Mouse (Mus musculus): ENCODE results near the gene Sypl2. TPM values are rescaled to one million over a fixed set of nuclear protein-coding genes. Genes with fewer than 3 reads are reported as not detected.
"Not testable (repeated sequence)": the region's sequence is repeated elsewhere in the genome, so short reads cannot be mapped to it uniquely, and the experiment has no call there.

Gene Sypl2
- 100 to 1,000 TPM; 240 to 296 (median 244) TPM for total RNA-seq (2022)

GRCm38 (mm10) chr3:108226558-108227350 lies at the start of gene Sypl2:
Sypl2 (minus strand) TSS chr3:108226648.
- DNase-seq (ENCODE audit: low spot score in 2 of 2): peak; percentile 69 to 85

DNA sequence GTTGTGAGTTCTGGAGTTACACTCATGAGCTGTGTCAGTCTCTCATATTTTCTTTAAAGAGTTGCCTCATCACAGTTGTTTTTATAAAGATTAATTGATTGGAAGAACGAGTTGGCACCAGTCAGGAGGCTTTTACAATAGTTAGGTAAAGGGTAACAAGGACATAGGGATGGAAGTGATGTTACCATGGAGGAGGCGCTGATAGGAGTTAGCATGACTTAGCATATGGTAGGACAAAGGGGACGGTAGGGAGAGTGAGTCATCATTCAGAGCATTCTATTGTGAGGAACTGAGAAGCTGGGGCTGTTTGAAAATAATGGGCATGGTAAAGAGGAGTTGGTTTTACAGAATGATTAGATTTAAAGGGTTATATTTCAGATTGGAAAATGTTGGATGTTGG lies 32.9 kb upstream of the Sypl2 start:
- no peak for DNase-seq (ENCODE audit: low spot score in 2 of 2)

- DNase-seq (ENCODE audit: low spot score in 2 of 2): no peak
Measured at GRCm38 (mm10) chr3:108257831-108258500, 31.5 kb upstream of the Sypl2 start.

GRCm38 (mm10) chr3:108256719-108257637 lies 30.5 kb upstream of the Sypl2 start, which contains the start of gene Psma5:
Psma5 (plus strand) TSS chr3:108256926.
- DNase-seq (ENCODE audit: low spot score in 2 of 2): peak; percentile 84 to 89

DNA sequence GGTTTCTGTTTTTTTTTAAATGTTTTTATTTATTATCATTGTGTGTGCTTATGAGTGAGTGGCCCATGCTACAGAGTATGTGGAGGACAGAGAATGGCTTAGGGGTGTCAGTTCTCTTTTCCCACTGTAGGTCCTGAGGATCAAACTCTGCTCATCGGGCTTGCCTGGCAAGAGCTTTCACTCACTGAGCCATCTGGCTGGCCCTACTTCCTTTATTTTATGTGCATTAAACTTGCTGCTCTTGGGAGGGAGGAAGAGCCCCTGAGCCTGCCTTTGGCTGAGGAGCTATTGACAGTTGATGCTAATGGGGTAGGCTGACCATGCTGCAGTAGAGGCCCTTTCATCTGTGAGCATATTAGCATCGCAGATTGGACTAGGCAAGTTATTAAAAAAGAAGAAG lies 20.4 kb upstream of the Sypl2 start:
- no peak for DNase-seq (ENCODE audit: low spot score in 2 of 2)

DNA sequence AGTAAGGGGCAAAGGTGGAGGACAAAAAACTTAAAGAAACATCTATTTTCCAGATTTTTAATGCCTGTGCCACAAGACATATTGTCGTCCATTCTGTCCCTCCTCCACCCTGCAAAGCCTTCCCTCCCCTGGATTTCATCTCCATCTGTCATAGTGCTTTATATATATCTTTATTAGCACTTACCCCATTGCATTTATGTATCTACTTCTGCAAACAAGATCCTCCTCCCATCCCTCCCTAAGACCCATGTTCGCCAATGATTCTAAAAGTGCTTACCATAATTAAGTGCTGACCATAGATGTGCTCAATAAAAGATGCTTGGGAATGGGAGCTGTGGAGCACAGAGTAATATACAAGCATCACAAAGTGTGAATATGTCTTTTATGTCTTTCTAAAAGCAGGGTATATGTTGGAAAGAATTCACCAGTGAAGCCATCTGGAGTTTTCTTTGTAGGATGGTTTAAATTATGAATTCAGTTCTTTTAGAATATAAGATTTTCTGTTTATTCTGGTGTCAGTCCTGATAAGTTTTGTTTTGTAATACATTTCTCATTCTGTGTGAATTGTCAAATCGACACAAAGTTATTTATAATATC lies 14.9 kb upstream of the Sypl2 start:
- no peak for DNase-seq (ENCODE audit: low spot score in 2 of 2)

DNA sequence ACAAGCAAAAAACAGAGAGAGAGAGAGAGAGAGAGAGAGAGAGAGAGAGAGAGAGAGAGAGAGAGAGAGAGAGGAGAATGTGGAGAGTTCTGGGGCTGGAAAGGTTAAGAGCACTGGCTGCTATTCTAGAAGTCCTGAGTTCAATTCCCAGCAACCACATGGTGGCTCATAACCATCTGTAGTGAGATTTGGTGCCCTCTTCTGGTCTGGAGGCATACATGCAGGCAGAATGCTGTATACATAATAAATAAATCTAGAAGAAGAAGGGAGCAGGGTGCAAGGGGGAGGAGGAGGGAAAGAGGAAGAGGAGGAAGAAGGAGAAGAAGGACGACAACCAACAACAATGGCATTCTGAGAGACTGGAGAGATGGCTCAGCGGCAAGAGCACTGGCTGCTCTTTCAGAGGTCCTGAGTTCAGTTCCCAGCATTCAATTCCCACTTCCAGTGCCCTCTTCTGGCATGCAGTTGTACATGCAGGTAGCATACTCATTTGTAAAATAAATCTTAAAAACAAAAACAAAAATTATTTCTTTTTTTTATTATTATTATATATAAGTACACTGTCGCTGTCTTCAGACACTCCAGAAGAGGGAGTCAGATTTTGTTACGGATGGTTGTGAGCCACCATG lies 11.1 kb upstream of the Sypl2 start:
- not testable (repeated sequence) for DNase-seq (ENCODE audit: low spot score in 2 of 2)

GRCm38 (mm10) chr3:108231646-108232045 lies 5.2 kb upstream of the Sypl2 start:
- no peak for DNase-seq (ENCODE audit: low spot score in 2 of 2)

- no peak for DNase-seq (ENCODE audit: low spot score in 2 of 2)
Measured at GRCm38 (mm10) chr3:108227521-108227920, 1.1 kb upstream of the Sypl2 start.

DNA sequence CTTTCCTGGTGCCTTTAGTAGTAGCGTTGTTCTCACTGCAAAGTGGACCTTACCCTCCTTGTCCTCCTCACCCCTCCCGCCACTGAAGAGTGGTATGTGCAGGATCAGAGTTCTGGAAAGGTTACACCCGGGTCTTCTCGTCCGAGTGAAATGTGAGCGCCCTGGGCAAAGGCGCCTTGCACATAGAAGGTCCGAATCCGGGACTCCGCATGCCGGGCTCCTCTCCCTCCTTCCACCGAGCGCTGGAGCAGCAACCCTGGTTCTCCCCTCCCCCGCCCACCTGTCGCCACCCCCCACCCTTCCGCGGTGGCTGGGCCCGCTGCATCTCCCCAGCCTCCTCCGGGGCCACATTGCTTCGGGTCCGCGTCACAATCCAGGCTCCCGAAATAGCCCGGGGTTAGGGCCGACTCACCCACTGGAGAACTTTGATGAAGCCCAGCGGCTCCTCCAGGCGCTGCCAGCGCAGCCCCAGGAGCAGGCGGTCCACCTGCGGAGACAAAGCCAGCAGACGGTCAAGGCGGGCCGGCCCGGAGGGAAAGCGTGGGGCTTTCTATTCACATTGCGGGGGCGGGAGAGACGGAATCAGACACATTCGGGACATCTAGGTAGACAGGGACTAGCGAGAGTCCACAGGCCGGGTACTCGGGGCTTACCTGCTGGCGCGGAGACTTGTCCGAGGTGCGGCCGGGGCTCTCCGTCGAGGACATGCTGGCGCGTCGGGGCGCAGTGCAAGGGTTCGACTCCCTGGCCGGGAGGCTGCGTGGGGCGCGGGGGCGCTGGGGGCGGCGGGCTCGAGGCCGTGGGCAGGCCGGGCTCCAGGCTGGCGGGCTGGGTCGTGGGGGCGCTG lies 514 bp downstream of the Sypl2 start:
- peak; percentile 73 to 83 for DNase-seq (ENCODE audit: low spot score in 2 of 2)

DNA sequence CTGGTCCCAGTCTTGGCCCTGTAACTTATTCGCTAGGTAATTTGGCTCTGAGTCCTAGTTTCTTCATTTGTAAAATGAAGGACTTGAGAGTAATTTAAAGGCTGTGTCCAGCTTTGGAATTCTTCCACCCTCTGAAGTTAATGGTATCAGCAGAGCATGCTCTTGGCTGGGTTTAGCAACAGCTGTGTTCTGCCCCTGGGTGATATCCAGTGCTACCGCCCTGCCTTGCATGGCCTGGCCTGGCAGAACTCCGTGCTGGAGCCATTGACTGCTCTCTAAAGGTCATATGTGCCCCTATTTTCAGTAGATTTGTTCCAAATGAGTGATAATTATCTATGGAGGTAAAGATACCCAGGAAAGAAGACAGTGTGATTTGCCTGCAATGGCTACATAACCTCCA lies 5.8 kb downstream of the Sypl2 start:
- peak in 1 of 2 experiments; percentile 63 for DNase-seq (ENCODE audit: low spot score in 2 of 2)

DNA sequence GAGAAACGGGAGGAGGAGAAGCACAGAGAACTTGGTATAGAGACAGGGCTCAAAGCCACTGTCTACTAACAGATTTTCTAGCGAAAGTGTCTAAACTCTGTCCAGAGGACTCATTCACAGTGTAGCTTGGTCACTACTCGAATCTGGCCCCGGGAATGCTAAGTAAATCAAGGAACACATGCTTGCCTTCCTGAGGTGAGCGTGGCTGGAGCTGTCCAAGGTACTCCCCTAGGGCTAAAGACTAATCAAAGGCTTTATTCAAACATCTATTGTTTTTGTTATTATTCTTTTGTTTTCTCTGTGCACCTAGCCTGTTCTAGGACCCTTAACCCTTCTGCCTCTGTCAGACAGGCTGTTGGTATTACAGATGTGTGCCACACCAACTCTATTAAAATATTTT lies 11.7 kb downstream of the Sypl2 start:
- DNase-seq (ENCODE audit: low spot score in 2 of 2): no peak

DNA sequence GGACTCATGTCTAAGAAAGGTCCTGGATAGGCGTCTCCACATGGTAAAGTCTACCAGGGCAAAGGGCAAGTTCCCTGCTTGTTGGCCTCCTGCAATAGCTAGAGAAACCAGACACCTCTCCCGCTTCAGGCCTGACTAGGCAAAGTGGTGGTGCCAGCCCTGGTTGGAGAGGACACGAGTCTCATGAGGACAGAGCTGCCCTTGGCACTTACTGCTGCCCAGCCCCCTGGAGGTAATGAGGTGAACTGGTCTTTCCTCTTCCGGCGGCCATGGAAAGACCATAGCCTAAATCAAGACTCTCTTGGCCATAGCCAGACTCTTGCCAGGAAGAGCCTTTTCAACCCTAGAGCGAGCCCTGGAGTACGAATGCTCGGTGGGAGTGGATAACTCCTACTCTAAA lies 14.0 kb downstream of the Sypl2 start:
- peak; percentile 75 to 87 for DNase-seq (ENCODE audit: low spot score in 2 of 2)

GRCm38 (mm10) chr3:108211845-108212244 lies 14.6 kb downstream of the Sypl2 start:
- DNase-seq (ENCODE audit: low spot score in 2 of 2): no peak

DNA sequence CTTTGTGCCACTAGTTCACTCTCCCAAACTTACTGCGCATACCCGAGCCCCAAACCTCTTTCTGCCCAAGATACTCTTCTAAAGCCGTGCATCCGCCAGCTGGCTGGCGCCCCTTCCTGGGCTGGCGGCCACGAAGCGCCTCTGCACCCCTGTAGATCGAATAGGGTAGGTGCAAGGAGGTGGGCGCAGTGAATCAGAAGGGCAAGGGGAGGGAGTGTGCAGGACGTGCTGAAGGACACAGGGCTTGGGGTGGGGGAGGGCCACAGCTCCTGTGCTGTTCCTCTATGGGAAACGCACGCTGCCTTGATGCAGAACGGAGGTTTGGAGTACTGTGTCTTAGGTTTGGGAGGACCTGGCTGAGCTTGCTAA lies 15.7 kb downstream of the Sypl2 start, which contains the start of gene Atxn7l2:
Gene Atxn7l2, minus strand, starts transcription at position 164 of the 369 bp plus-strand sequence.
- no peak for DNase-seq (ENCODE audit: low spot score in 2 of 2)

DNA sequence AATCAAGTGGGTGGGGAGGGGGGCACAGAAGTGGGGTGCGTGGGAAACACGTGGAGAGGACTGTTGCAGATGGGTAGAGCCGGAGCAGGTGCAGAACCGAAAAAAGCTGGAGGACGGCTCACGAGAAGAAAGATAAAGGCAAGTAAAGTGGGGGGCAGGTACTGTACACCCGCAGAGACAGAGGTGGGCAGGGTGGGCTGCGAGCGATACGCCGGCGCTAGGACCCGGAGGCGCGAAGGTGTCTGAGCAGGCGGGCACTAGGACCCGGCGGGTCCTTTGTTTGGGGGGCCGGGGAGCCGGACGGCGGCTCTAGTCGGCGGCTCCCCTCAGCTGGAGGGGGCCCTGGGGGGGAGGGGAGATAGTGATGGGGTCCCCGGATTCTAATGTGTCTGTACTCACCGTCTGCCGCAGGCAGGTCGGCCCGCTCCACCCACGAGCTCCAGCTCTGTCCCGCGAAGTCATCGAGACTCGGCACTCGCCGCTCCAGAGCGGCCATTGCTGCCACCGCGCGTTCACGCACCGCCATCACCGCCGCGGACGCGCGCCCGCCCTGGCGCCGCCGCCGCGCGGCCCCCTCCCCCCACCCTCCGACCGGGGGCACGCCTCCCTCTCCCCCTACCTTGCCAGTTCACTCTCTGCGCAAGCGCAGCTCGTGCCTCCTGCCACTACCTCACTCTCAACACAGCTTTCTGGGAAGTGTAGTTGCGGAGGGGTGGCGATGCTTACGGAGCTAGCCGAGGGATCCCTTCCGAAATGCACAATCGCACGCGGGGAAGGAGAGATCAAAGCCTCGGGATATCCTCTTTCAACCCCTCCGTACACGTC lies 16.3 kb downstream of the Sypl2 start:
- DNase-seq (ENCODE audit: low spot score in 2 of 2): peak; percentile 88 to 94

DNA sequence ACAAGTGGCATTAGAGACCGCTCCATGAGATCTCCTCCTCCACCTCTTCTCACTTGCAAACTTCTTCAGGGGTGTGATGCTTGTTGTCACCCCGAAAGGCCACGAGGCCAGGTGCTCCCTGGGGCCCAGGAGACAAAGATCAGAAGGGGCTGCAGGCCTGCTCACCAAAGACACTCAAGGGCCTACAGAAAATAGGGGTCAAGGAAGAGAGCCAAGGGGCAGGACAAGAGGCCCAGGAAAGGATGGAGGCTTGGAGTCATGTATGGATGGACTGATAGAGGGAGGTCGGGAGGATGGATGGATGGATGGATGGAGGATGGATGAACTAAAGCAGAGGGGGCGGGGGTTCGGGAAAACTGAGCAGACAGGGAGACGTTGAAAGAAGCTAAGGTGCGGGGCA lies 16.9 kb downstream of the Sypl2 start:
- DNase-seq (ENCODE audit: low spot score in 2 of 2): no peak

- no peak for DNase-seq (ENCODE audit: low spot score in 2 of 2)
Measured at GRCm38 (mm10) chr3:108209001-108209400, 17.4 kb downstream of the Sypl2 start.

All from gastrocnemius, adult 8-10 months (tissue).